Mouse (Mus musculus) liver, adult 2 months (tissue): ENCODE measurements around the gene Zfp444. TPM values are rescaled to one million over a fixed set of nuclear protein-coding genes. Genes with fewer than 3 reads are reported as not detected.
A peak's percentile ranks its signal among the peaks of the same experiment; 100 is the strongest.

Experiments
- DNase-seq: peaks from one replicate; pipeline ENCODE4 v3.0.0-alpha.2; 2011; ENCODE audit warnings: low read depth, low spot score; ENCODE audit errors: extremely low read depth
- H3K27ac ChIP-seq: fragments of 200-500 bp; replicated peaks from 2 replicates; pipeline ENCODE4 v1.5.1; 2012; ENCODE audit warnings: low read depth, mild to moderate bottlenecking, control low read depth, inconsistent platforms, low read length; ENCODE audit not compliant: insufficient read depth
- H3K27me3 ChIP-seq: fragments of 200-500 bp; 2 replicates; pipeline ENCODE4 v1.6.1; 2012; ENCODE audit warnings: mild to moderate bottlenecking, moderate library complexity, low read length, inconsistent platforms; ENCODE audit not compliant: control insufficient read depth, insufficient read depth
- H3K36me3 ChIP-seq: fragments of 200-500 bp; 2 replicates; pipeline ENCODE4 v1.6.1; 2012; ENCODE audit warnings: low read length, inconsistent platforms; ENCODE audit not compliant: control insufficient read depth, insufficient read depth
- H3K4me1 ChIP-seq: fragments of 200-500 bp; 2 replicates; pipeline ENCODE4 v1.6.1; 2011; ENCODE audit warnings: low read length; ENCODE audit not compliant: control insufficient read depth, insufficient read depth
- H3K4me3 ChIP-seq: fragments of 200-500 bp; 2 replicates; pipeline ENCODE4 v1.5.1; 2011; ENCODE audit warnings: low read depth, mild to moderate bottlenecking, control low read depth, low read length, moderate library complexity; ENCODE audit not compliant: insufficient read depth
- H3K79me2 ChIP-seq: fragments of 200-500 bp; 2 replicates; pipeline ENCODE4 v1.6.1; 2012; ENCODE audit warnings: inconsistent platforms, mild to moderate bottlenecking, low read length, moderate library complexity; ENCODE audit not compliant: control insufficient read depth, insufficient read depth
- H3K9ac ChIP-seq: fragments of 200-500 bp; 2 replicates; pipeline ENCODE4 v1.6.1; 2012; ENCODE audit warnings: low read depth, mild to moderate bottlenecking, control low read depth, inconsistent platforms, low read length
- CTCF ChIP-seq: fragments of 200-500 bp; IDR thresholded peaks from 2 replicates; pipeline ENCODE4 v1.5.1; 2011; ENCODE audit warnings: low read depth, low read length, control low read depth
- POLR2A ChIP-seq: fragments of 200-500 bp; IDR thresholded peaks from 2 replicates; pipeline ENCODE4 v1.6.1; 2011; ENCODE audit warnings: low read length, control low read depth; ENCODE audit not compliant: insufficient read depth; ENCODE audit errors: extremely low read depth
- WGBS: fragments of 180-500 bp; shearing (Covaris S2); methylation state at CpG from one replicate; pipeline ENCODE4 v1.1.7; 2018; 5-methylcytosine and 5-hydroxymethylcytosine counted together
- polyA plus RNA-seq: library from polyadenylated mRNA; depleted of rRNA; stranded (reverse); fragments of >200 nt; gene quantifications from 2 replicates; pipeline ENCODE4 v1.2.3, GENCODE M21; 2012
- total RNA-seq: library from RNA; depleted of rRNA; stranded (reverse); fragments of >200 nt; gene quantifications from 2 replicates; pipeline ENCODE4 v1.2.3, GENCODE M21; 2014

Gene Zfp444
- total and polyA plus RNA-seq, 2 experiments: 11.0 to 23.9 TPM

DNA sequence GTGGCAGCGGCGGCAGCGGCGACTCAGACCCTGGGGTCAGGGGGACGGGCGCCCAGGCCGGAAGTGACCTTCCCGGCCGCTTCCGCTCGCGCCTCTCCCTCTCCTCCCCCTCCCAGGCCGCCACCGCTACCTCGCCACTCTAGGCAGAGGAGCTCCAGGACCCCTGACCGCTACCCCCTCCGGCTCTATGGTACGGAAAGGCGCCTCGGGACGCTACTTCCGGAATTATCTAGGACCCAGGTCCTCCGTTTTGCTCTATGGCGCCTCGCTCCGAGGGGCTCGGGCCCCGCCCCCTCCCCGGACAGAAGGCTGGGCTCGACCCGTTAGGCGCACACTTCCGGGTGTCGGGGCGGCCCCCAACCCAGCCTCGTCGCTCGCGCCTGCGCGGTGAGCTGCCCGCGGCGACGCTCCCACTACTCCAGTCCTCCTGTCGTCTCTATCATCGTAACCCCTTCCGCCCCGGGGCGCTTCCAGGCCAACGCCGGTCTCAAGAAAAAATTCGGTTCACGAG is 16.1 kb upstream of the Zfp444 start, which contains the start of gene Zfp787:
Zfp787 (minus strand) TSS at position 97 of the 511 bp plus-strand sequence.
- WGBS: under 1% methylated on average over 52 of the region's 54 CpGs

DNA sequence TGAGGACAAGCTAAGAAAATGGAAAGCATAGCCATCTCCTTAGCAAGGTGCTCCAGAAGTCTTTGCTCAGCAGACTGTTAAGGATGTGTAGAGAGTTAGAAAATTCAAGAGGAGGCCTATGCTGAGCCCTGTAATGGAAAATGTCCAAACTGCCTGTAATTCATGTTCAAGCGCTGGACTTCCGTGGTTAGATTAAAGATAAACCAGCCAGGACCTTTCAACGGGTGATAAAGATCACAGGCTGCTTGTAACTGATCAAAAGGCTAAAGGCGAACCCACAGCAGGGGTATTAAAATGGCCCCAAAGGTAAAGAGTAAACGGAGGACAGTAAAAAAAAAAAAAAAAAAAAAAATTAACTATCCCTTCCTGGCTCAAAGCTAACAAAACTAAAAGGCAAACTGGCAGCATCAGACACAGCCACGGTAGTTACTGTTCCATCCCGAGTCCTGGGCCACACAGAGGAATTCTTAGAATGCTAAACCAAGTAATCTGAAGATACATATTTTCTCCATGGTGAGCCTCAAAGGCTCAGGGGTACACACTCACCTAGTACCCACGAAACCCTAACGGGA is 15.0 kb upstream of the Zfp444 start:
- peak overlapping the region; percentile 75 for H3K9ac ChIP-seq
- peak overlapping the region; percentile 98 for H3K4me3 ChIP-seq
- no peak for TF ChIP-seq CTCF
- TF ChIP-seq POLR2A: no peak
- H3K79me2 ChIP-seq: peaks cover 27% of the 10 kb centered on the region
- peak overlapping the region; percentile 100 for H3K27ac ChIP-seq
- WGBS: 15% methylated on average over 9 of the region's 9 CpGs
- no peaks in the 10 kb centered on the region for H3K27me3 ChIP-seq
- no peaks in the 10 kb centered on the region for H3K36me3 ChIP-seq
- H3K4me1 ChIP-seq: peaks cover 34% of the 10 kb centered on the region
- peak; percentile 95 for DNase-seq

More for the DNA sequence above, 16.1 kb upstream of the Zfp444 start, which contains the start of gene Zfp787:
- H3K79me2 ChIP-seq: peaks cover 38% of the 10 kb centered on the region
- H3K9ac ChIP-seq: peak within 1 kb of the TSS; percentile 99
- peak within 1 kb of the TSS; percentile 100 for H3K27ac ChIP-seq
- peak; percentile 86 for DNase-seq
- H3K27me3 ChIP-seq: no peaks in the 10 kb centered on the region
- H3K4me1 ChIP-seq: peaks cover 43% of the 10 kb centered on the region
- H3K4me3 ChIP-seq: peak within 1 kb of the TSS; percentile 98
- H3K36me3 ChIP-seq: no peaks in the 10 kb centered on the region
- TF ChIP-seq CTCF: no peak
- TF ChIP-seq POLR2A: 0 out of 2 replicates have a peak, but pooled peaks have one; percentile 15

DNA sequence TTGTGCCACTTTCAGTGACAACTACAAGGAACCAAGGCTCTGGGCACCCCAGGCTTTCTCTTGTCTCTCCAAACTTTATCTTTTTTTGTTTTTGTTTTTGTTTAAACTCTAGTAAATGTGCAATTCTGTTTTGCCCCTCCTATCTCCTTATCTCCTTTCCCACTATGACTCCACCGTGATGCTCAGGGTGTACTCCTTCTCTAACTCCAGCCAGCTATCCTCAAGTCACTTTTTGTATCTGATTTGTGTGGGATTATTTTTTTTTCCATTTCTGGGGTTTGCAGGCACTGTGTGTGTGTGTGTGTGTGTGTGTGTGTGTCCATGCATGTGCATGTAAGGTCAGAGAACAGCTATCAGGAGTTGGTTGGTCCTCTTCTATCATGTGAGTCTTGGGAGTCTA is 14.5 kb upstream of the Zfp444 start:
- peak overlapping the region; percentile 99 for H3K27ac ChIP-seq
- peaks cover 24% of the 10 kb centered on the region for H3K79me2 ChIP-seq
- peak; percentile 66 for DNase-seq
- H3K4me1 ChIP-seq: peaks cover 30% of the 10 kb centered on the region
- H3K27me3 ChIP-seq: no peaks in the 10 kb centered on the region
- H3K4me3 ChIP-seq: peak overlapping the region; percentile 35; the same call in 1 of the 2 replicates
- 6% methylated on average over 1 of the region's 1 CpGs for WGBS
- peak overlapping the region; percentile 75 for H3K9ac ChIP-seq
- TF ChIP-seq CTCF: no peak
- TF ChIP-seq POLR2A: no peak
- no peaks in the 10 kb centered on the region for H3K36me3 ChIP-seq

DNA sequence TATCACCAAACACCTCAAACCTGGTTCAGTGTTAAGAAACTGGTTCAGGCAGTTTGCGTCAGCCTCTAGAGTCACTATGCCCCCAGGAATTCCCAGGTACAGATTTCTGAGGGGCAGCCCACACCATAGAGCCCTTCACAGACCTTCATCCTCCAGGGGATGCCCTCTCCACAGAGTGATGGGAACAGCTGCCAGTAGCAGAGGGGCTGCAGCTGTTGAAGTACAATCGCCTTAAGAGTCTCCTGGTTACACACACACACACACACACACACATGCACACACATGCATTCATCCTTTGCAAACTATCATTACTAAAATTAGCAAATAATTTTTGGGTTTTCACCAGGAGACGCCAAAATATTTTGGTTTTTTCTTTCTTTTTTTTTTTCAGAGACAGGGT is 12.4 kb upstream of the Zfp444 start:
- H3K4me3 ChIP-seq: no peak overlapping the region
- H3K9ac ChIP-seq: no peak overlapping the region
- H3K36me3 ChIP-seq: no peaks in the 10 kb centered on the region
- WGBS: 95% methylated on average over 3 of the region's 3 CpGs
- H3K27ac ChIP-seq: no peak overlapping the region
- no peak for TF ChIP-seq CTCF
- no peak for TF ChIP-seq POLR2A
- no peaks in the 10 kb centered on the region for H3K27me3 ChIP-seq
- peaks cover 2% of the 10 kb centered on the region; the same call in 1 of the 2 replicates for H3K79me2 ChIP-seq
- peaks cover 10% of the 10 kb centered on the region; the same call in 1 of the 2 replicates for H3K4me1 ChIP-seq
- no peak for DNase-seq

DNA sequence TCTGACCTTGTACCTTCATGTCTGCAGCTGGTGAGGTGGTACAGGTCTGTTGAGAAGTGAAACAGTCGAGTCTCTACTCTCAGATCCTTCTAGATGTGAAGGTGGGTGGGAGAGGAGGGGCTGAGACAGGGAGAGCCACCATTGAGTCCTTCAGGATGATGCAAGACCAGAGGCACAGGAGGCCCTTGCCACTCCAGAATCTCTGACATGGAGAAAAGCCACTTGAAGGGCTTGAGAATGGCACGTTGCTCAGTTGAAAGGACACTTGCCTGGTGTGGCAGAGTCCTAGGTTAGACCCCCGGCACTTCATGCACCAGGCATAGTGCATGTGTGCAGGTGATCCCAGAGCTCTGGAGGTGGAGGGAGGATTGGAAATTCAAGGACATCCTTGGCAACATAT is 10.5 kb upstream of the Zfp444 start:
- Histone ChIP-seq H3K79me2 (no peaks in the 10 kb centered on the region), H3K4me3 (no peak overlapping the region), H3K9ac (no peak overlapping the region), H3K27me3 (no peaks in the 10 kb centered on the region), H3K36me3 (no peaks in the 10 kb centered on the region), H3K4me1 (peaks cover 10% of the 10 kb centered on the region; the same call in 1 of the 2 replicates), H3K27ac (no peak overlapping the region)
- TF ChIP-seq CTCF (no peak), POLR2A (no peak)
- WGBS: 84% methylated on average over 3 of the region's 3 CpGs
- no peak for DNase-seq

DNA sequence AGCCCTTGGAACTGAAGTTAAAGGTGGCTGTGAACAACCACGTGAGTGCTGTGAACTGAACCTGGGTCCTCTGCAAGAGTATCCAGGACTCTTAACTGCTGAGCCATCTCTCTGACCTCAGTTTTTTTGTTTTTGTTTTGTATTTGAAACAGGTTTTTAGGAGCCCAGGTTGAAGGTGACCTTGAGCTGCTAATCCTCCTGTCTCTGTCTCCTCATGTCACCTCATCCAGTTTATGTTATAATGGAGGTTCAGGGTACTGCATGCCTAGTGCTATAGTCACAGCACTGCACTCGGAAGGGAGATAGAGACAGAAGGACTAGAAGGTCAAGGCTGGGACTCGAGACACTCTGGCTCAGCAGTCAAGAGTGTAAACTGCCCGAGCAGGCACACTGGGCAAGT is 9.9 kb upstream of the Zfp444 start:
- H3K27ac ChIP-seq: no peak overlapping the region
- H3K4me1 ChIP-seq: peaks cover 7% of the 10 kb centered on the region; the same call in 1 of the 2 replicates
- 91% methylated on average over 4 of the region's 4 CpGs for WGBS
- no peaks in the 10 kb centered on the region for H3K79me2 ChIP-seq
- DNase-seq: no peak
- no peak overlapping the region for H3K4me3 ChIP-seq
- TF ChIP-seq CTCF: no peak
- no peaks in the 10 kb centered on the region for H3K36me3 ChIP-seq
- H3K9ac ChIP-seq: no peak overlapping the region
- H3K27me3 ChIP-seq: no peaks in the 10 kb centered on the region
